Mouse (Mus musculus) embryonic fibroblast, embryonic 13.5 days (primary cell): Measurements from ENCODE around the gene Ttc22. TPM values are rescaled to one million over a fixed set of nuclear protein-coding genes. Genes with fewer than 3 reads are reported as not detected.
A peak's percentile ranks its signal among the peaks of the same experiment; 100 is the strongest.

ENCODE experiments used
- H3K27ac ChIP-seq: 2 replicates; pipeline ENCODE4 v1.5.1; 2012; ENCODE audit warnings: low read length, control low read depth, inconsistent platforms; ENCODE audit not compliant: insufficient read depth
- H3K4me1 ChIP-seq: 2 replicates; pipeline ENCODE4 v1.6.1; 2011; ENCODE audit warnings: low read length; ENCODE audit not compliant: control insufficient read depth, insufficient read depth
- H3K4me3 ChIP-seq: 2 replicates; pipeline ENCODE4 v1.5.1; 2011; ENCODE audit warnings: mild to moderate bottlenecking, control low read depth, low read length; ENCODE audit not compliant: insufficient read depth
- CTCF ChIP-seq: IDR thresholded peaks from 2 replicates; pipeline ENCODE4 v1.5.1; 2011; ENCODE audit warnings: mild to moderate bottlenecking, control low read depth, low read length, moderate library complexity, borderline replicate concordance; ENCODE audit not compliant: insufficient read depth
- POLR2A ChIP-seq: IDR thresholded peaks from 2 replicates; pipeline ENCODE4 v1.6.1; 2011; ENCODE audit warnings: low read depth, mild to moderate bottlenecking, control low read depth, low read length, moderate library complexity
- polyA plus RNA-seq: library from polyadenylated mRNA; stranded (reverse); fragments of >200 nt; gene quantifications from 2 replicates; pipeline ENCODE4 v1.2.4, GENCODE M21; 2011; ENCODE audit warnings: low read depth; ENCODE audit not compliant: missing spikeins, insufficient read length

The Ttc22 gene
- polyA plus RNA-seq, 1 experiment: not detected

DNA sequence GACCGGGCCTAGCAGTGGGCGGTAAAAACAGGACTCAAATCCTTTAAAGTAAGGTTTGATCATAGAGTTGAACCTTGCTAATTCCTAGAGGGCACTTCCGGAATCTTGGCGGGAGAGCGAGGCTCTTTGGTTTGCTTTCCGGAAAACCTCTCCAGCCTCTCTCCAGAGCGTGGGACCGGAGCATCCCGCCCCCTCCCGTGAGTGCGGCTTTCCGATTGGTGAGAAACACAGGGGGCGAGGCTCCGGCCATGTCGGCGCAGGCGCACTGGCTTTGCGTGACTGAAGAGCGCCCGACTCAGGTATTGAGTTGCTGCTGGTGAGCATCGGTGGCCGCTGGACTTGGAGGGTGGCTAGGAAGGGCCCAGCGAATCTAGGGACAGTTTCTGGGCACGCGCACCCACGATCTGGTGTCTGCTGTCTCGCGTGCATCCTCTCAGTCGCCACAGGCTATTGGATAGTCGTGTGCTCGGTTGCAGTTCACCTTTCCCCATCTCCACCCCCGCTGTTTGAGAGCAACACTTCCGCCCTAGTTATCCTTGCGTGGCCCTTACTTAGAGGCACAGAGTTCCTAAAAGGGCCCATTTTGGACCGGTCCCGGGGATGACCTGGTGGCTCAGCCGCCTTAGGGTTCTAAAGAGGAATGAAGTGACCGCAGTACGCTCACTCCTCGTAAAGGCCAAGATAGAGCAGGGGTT lies 28.7 kb downstream of the Ttc22 start, which contains the start of gene Pars2:
Pars2 (plus strand) TSS at position 237 of the 695 bp plus-strand sequence.
- peaks cover 4% of the 10 kb centered on the region for H3K4me1 ChIP-seq
- TF ChIP-seq CTCF: no peak
- peak; percentile 92 for TF ChIP-seq POLR2A
- peak within 1 kb of the TSS; percentile 65 for H3K4me3 ChIP-seq

DNA sequence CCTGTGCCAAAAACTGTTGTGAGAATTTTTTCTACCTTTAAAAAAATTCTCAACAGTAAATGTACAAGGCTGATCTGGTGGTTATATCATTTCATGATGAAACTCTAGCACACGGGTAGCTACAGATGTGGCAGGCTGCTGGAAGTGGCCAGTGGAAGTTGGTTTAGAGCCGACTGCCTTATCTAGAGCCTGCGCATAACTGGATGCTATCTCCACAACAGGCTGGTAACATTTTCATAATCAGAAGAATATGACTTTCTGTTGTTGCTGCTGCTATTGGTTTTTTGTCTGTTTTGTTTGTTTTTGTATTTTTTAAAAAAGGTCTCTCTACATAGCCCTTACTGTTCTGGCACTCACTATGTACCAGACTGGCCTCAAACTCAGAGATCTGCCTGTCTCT lies 30.3 kb downstream of the Ttc22 start:
- no peak overlapping the region for H3K4me3 ChIP-seq
- peaks cover 4% of the 10 kb centered on the region for H3K4me1 ChIP-seq
- TF ChIP-seq CTCF (no peak), POLR2A (no peak)
- no peak overlapping the region for H3K27ac ChIP-seq

More for the DNA sequence above, 28.7 kb downstream of the Ttc22 start, which contains the start of gene Pars2:
- no peak within 1 kb of the TSS for H3K27ac ChIP-seq

DNA sequence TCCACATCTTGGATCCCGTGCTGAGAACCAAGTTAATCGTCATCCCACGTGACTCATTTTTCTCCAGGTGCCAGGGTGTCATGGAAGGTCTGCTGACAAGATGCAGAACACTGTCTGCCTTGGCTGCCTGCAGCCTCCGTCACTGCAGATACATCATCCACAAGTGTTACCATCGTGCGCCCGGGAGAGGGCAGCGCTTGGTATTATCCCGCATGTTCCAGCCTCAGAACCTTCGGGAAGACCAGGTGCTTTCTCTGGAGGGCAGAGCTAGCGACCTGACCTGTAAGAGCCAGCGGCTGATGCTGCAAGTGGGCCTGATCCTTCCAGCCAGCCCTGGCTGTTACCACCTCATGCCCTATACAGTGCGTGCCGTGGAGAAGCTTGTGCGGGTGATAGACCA lies 30.8 kb downstream of the Ttc22 start:
- H3K27ac ChIP-seq: no peak overlapping the region
- peaks cover 4% of the 10 kb centered on the region for H3K4me1 ChIP-seq
- TF ChIP-seq CTCF: no peak
- no peak for TF ChIP-seq POLR2A
- H3K4me3 ChIP-seq: no peak overlapping the region

DNA sequence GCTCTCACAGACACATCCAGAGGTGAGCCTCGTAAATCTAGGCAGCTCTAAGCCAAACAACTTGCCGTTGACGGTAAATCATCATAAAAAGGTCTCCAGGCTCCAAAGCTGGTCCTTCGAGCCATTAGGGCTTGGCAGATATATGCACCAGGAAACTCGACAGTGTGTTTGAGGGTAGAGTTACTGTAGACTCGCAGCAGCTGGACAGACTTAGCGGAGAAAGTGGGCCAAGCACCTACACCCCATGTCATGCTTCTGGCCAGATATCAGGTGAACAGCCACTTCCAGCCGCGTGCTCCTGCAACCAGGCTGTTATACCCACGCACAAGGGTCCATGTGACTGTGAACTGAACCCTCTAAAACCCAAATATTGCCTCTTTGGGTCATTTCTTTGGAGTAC lies 33.4 kb downstream of the Ttc22 start:
- TF ChIP-seq POLR2A (no peak), CTCF (no peak)
- Histone ChIP-seq H3K4me1 (peaks cover 4% of the 10 kb centered on the region), H3K4me3 (no peak overlapping the region), H3K27ac (no peak overlapping the region)

GRCm38 (mm10) chr4:106663956-106664470 lies 41.8 kb downstream of the Ttc22 start:
- Histone ChIP-seq H3K27ac (no peak overlapping the region), H3K4me3 (no peak overlapping the region), H3K4me1 (no peaks in the 10 kb centered on the region)
- TF ChIP-seq POLR2A: no peak
- TF ChIP-seq CTCF: no peak

- Histone ChIP-seq H3K27ac (no peak overlapping the region), H3K4me1 (no peaks in the 10 kb centered on the region), H3K4me3 (no peak overlapping the region)
- no peak for TF ChIP-seq POLR2A
- no peak for TF ChIP-seq CTCF
Observed at GRCm38 (mm10) chr4:106664697-106665096, 42.5 kb downstream of the Ttc22 start.

GRCm38 (mm10) chr4:106665269-106665668 lies 43.0 kb downstream of the Ttc22 start:
- TF ChIP-seq CTCF (no peak), POLR2A (no peak)
- Histone ChIP-seq H3K4me3 (no peak overlapping the region), H3K4me1 (no peaks in the 10 kb centered on the region), H3K27ac (no peak overlapping the region)

DNA sequence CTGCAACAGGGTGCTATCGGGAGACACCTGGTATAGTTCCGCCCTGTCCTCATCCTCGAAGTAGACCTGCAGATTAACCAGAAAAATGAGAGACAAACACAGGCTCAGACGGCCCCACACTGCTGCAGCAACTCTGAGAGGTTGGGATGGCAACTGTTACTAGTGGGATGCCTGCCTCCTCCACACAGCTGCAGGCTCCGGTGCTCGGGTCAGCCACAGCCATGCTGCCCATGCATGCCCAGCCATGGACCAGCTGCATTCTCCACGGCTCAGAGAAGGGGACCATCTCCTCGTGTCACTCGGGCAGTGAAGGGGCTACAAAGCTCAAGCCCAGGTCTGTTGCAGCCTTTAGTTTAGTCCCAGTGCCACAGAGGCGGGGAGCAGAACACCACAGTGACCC lies 43.4 kb downstream of the Ttc22 start:
- Histone ChIP-seq H3K4me3 (no peak overlapping the region), H3K27ac (no peak overlapping the region), H3K4me1 (no peaks in the 10 kb centered on the region)
- TF ChIP-seq CTCF (no peak), POLR2A (no peak)

- H3K4me1 ChIP-seq: no peaks in the 10 kb centered on the region
- TF ChIP-seq CTCF (no peak), POLR2A (no peak)
- no peak overlapping the region for H3K27ac ChIP-seq
- no peak overlapping the region for H3K4me3 ChIP-seq
Observed at GRCm38 (mm10) chr4:106666546-106666945, 44.3 kb downstream of the Ttc22 start.

- Histone ChIP-seq H3K27ac (no peak overlapping the region), H3K4me3 (no peak overlapping the region), H3K4me1 (no peaks in the 10 kb centered on the region)
- TF ChIP-seq POLR2A: no peak
- TF ChIP-seq CTCF: no peak
Observed at GRCm38 (mm10) chr4:106676749-106677148, 54.5 kb downstream of the Ttc22 start.

DNA sequence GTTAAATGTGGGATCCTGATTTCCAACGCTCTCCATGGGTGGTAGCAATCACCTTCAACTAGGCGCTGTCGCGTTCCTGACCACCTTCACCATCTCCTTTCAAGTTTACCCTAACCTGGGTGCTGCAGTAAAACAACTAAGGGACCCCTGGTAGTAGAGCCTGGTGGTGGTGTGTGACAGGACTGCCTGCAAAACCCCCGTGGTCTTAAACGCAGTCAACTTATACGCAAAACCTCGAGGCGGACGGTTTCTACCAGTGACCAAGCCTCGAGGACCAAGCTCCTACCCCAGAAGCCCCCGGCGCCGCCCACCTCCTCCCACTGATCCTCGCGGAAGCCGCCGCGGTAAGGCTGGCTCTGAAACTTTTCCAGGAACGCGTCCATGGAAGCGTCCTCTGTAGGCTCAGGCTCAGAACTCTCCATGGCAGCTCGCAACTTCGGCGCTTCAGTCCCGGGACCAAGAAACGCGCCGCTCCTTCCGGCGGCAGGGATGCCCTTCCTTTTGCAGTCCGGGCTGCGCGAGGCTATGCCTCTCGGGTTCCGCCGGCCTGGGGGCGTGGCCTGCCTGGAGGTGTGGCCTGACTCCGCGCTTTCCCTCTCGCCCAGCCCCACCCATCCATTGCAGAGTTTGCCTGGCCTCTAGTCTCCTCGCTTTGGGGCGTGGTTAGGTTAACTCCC lies 56.3 kb downstream of the Ttc22 start, which contains the start of gene Ttc4:
Ttc4 (minus strand) TSS at position 503 of the 677 bp plus-strand sequence.
- Histone ChIP-seq H3K27ac (no peak within 1 kb of the TSS), H3K4me3 (peak within 1 kb of the TSS; percentile 86), H3K4me1 (no peaks in the 10 kb centered on the region)
- TF ChIP-seq CTCF (no peak), POLR2A (peak; percentile 82)
